Mouse (Mus musculus): ENCODE measurements around the gene Gm13289. TPM values are rescaled to one million over a fixed set of nuclear protein-coding genes. Genes with fewer than 3 reads are reported as not detected.
"Not testable (repeated sequence)": the region's sequence is repeated elsewhere in the genome, so short reads cannot be mapped to it uniquely, and the experiment has no call there.

Gene Gm13289
- polyA plus RNA-seq (2015; fragmentation: Nextera tagmentation; extraction: Ambion mirVana) = not detected in 2 replicates

DNA sequence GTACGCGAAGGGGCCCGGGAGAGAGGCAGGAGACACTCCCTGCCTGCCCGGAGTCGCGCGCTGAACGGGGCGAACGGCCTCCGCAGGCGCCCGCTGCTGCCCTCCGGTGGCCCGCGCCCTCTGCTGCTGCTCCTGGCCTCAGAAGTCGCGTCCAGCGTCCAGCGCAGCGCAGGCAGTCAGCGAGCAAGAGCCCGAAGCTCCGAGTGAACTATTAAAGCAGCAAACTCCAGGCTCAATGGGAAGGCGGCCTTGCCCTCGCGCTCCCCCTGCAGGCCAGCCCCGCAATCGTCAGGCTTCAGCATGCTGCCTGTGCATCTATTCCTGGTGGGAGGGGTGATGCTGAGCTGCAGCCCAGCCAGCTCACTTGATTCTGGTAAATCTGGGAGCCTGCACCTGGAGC, at the start of gene Gm13289:
Gene Gm13289, plus strand, starts transcription at position 301 of the 400 bp plus-strand sequence.
- not testable (repeated sequence) for H3K27ac ChIP-seq; H3K9ac ChIP-seq; H3K27me3 ChIP-seq (replicated peaks); H3K4me3 ChIP-seq; H3K9me3 ChIP-seq; H3K4me2 ChIP-seq; H3K36me3 ChIP-seq (replicated peaks); ATAC-seq (replicated peaks); H3K4me1 ChIP-seq
- no CpG with 5 or more reads among the region's 29 CpGs for WGBS

- Histone ChIP-seq H3K9ac (no peak overlapping the region), H3K4me1 (no peaks in the 10 kb centered on the region), H3K27me3 (replicated peaks) (no peaks in the 10 kb centered on the region), H3K4me3 (no peak overlapping the region), H3K4me2 (no peak overlapping the region), H3K9me3 (no peaks in the 10 kb centered on the region), H3K36me3 (replicated peaks) (no peaks in the 10 kb centered on the region), H3K27ac (no peak overlapping the region)
- ATAC-seq (replicated peaks) = no peak
- 0% methylated on average over 1 of the region's 1 CpGs for WGBS
These were observed 49.4 kb upstream of the Gm13289 start for GRCm38 (mm10) chr4:88727324-88727723.

DNA sequence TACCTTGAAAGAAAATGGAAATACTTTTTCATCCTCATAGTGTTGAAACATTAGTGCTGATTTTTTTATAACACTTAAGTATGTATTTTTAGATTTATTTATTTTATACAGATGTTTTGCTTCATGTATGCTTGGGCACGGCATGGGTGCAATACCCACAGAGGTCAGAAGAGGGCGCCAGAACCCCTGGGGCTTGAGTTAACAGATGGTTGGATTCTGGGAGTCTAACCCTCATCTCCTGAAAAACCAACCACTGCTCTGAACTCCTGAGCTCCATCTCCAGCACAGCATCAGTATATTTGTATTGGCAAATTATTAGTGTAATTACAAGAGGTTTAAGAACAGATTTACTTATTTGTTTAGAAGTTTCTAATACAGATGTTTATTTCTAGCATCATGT, 38.2 kb upstream of the Gm13289 start:
- Histone ChIP-seq H3K4me2 (no peak overlapping the region), H3K9me3 (no peaks in the 10 kb centered on the region), H3K4me3 (no peak overlapping the region), H3K4me1 (no peaks in the 10 kb centered on the region), H3K36me3 (replicated peaks) (no peaks in the 10 kb centered on the region), H3K27me3 (replicated peaks) (no peaks in the 10 kb centered on the region), H3K9ac (no peak overlapping the region), H3K27ac (no peak overlapping the region)
- 5% methylated on average over 2 of the region's 2 CpGs for WGBS
- no peak for ATAC-seq (replicated peaks)

DNA sequence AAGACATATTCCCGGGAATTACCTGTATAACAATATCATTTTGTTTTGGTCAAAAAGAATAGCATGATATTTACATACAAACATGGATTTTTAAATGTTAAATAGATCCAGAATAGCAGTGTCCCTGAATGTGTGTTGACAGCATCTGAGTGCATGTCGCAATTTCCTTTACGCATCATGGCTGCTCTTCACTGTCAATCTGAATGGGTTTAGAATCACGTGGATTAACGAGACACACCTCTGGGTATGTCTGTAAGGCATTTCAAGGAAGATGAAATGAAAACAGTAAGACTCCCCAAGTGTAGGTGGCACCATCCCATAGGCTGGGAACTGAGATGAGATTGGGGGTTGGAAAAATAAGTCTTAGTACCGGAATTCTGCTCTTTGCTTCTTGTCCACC, 37.7 kb upstream of the Gm13289 start:
- no peak overlapping the region for H3K4me3 ChIP-seq
- WGBS = 90% methylated on average over 6 of the region's 6 CpGs
- H3K36me3 ChIP-seq (replicated peaks) = no peaks in the 10 kb centered on the region
- H3K4me1 ChIP-seq = no peaks in the 10 kb centered on the region
- H3K4me2 ChIP-seq = no peak overlapping the region
- no peak for ATAC-seq (replicated peaks)
- no peak overlapping the region for H3K9ac ChIP-seq
- H3K27ac ChIP-seq = no peak overlapping the region
- H3K27me3 ChIP-seq (replicated peaks) = no peaks in the 10 kb centered on the region
- no peaks in the 10 kb centered on the region for H3K9me3 ChIP-seq

GRCm38 (mm10) chr4:88741426-88741825, 35.3 kb upstream of the Gm13289 start:
- no peak overlapping the region for H3K4me3 ChIP-seq
- H3K4me2 ChIP-seq = no peak overlapping the region
- H3K9ac ChIP-seq = no peak overlapping the region
- no peaks in the 10 kb centered on the region for H3K9me3 ChIP-seq
- no peaks in the 10 kb centered on the region for H3K4me1 ChIP-seq
- H3K27ac ChIP-seq = no peak overlapping the region
- no peaks in the 10 kb centered on the region for H3K36me3 ChIP-seq (replicated peaks)
- no peaks in the 10 kb centered on the region for H3K27me3 ChIP-seq (replicated peaks)
- no peak for ATAC-seq (replicated peaks)
- 92% methylated on average over 4 of the region's 4 CpGs for WGBS

DNA sequence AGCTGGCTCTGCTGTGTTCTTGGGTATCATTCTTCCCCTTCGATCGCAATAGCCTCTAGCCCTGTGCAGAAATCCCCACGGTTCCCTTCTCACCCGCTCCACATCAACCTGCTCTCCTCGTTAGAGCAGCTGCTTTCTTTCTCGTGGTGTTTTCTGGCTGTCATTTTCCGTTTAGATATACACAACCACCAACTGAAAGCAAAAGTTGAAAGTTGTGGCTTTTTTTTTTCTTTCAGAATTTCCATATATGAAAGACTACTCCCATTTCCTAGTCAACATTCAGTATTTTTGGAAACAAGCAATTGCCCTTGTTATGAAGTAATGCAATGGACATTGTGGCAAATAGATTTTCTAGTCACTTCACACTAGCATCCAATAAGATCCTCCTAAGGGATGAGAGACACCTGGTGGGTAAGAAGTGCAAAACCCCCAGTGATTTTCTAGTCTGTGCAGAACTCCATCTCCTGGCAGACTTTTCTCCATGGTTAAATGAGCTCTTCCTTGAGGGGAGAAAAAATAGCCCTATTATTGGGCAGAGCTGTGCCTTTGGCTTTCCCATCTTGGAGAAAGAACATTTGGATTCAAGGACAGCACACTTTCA, 33.9 kb upstream of the Gm13289 start:
- H3K27me3 ChIP-seq (replicated peaks) = no peaks in the 10 kb centered on the region
- WGBS = 70% methylated on average over 7 of the region's 7 CpGs
- no peak for ATAC-seq (replicated peaks)
- H3K36me3 ChIP-seq (replicated peaks) = no peaks in the 10 kb centered on the region
- no peak overlapping the region for H3K9ac ChIP-seq
- H3K27ac ChIP-seq = no peak overlapping the region
- no peaks in the 10 kb centered on the region for H3K9me3 ChIP-seq
- no peak overlapping the region for H3K4me3 ChIP-seq
- no peak overlapping the region for H3K4me2 ChIP-seq
- no peaks in the 10 kb centered on the region for H3K4me1 ChIP-seq

DNA sequence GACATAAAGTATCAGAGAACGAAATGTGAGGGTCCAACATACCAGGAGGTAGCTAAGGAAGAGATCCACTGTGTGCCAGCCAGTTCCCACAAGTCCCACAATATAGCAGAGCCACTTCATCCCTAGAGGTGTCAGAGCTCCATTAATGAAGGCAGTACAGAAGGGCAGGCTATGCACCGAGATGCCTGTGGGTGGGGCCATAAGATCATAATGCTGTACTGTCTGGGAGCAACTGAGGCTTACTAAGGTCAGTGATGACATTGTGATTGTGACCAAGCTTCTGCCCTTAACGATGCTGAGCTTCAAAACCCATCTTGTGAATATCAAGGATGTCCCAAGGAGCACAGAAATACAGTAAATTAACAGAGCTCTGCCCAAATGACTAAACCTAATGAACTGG, 32.5 kb upstream of the Gm13289 start:
- Histone ChIP-seq H3K9me3 (no peaks in the 10 kb centered on the region), H3K27ac (no peak overlapping the region), H3K9ac (no peak overlapping the region), H3K4me3 (no peak overlapping the region), H3K27me3 (replicated peaks) (no peaks in the 10 kb centered on the region), H3K4me1 (no peaks in the 10 kb centered on the region), H3K4me2 (no peak overlapping the region), H3K36me3 (replicated peaks) (no peaks in the 10 kb centered on the region)
- 75% methylated on average over 3 of the region's 3 CpGs for WGBS
- ATAC-seq (replicated peaks) = no peak

GRCm38 (mm10) chr4:88749926-88750325, 26.8 kb upstream of the Gm13289 start:
- Histone ChIP-seq H3K9ac (no peak overlapping the region), H3K27ac (no peak overlapping the region), H3K4me1 (no peaks in the 10 kb centered on the region), H3K4me2 (no peak overlapping the region), H3K9me3 (no peaks in the 10 kb centered on the region), H3K27me3 (replicated peaks) (no peaks in the 10 kb centered on the region), H3K36me3 (replicated peaks) (no peaks in the 10 kb centered on the region), H3K4me3 (no peak overlapping the region)
- WGBS = 56% methylated on average over 6 of the region's 6 CpGs
- no peak for ATAC-seq (replicated peaks)

DNA sequence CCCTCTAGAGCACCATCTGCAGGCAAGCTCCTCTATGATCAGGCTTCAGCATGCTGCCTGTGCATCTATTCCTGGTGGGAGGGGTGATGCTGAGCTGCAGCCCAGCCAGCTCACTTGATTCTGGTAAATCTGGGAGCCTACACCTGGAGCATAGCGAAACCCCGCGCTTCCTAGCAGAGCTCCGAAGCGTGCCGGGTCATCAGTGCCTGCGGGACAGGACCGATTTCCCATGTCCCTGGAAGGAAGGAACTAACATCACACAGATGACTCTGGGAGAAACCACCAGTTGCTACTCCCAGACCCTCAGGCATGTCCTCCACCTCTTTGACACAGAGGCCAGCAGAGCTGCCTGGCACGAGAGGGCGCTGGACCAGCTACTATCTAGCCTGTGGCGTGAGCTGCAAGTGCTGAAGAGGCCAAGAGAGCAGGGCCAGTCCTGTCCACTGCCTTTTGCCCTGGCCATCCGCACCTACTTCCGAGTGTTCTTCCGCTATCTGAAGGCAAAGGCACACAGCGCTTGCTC, 21.8 kb upstream of the Gm13289 start, which contains the start of gene Gm13271:
Gene Gm13271, plus strand, starts transcription at position 51 of the 523 bp plus-strand sequence.
- not testable (repeated sequence) for H3K27ac ChIP-seq; H3K4me3 ChIP-seq; H3K9ac ChIP-seq; H3K36me3 ChIP-seq (replicated peaks); H3K4me2 ChIP-seq; H3K9me3 ChIP-seq; ATAC-seq (replicated peaks); H3K4me1 ChIP-seq; H3K27me3 ChIP-seq (replicated peaks)
- 77% methylated on average over 15 of the region's 15 CpGs for WGBS

GRCm38 (mm10) chr4:88756581-88757513, 19.9 kb upstream of the Gm13289 start:
- Histone ChIP-seq H3K4me2 (peak overlapping the region; percentile 91), H3K9ac (peak overlapping the region; percentile 53), H3K4me3 (peak overlapping the region; percentile 47), H3K27ac (peak overlapping the region; percentile 71)
- not testable (repeated sequence) for H3K4me1 ChIP-seq; ATAC-seq (replicated peaks); H3K27me3 ChIP-seq (replicated peaks); H3K36me3 ChIP-seq (replicated peaks); H3K9me3 ChIP-seq
- whole genome bisulfite sequencing = 9% methylated on average over 29 of the region's 31 CpGs

DNA sequence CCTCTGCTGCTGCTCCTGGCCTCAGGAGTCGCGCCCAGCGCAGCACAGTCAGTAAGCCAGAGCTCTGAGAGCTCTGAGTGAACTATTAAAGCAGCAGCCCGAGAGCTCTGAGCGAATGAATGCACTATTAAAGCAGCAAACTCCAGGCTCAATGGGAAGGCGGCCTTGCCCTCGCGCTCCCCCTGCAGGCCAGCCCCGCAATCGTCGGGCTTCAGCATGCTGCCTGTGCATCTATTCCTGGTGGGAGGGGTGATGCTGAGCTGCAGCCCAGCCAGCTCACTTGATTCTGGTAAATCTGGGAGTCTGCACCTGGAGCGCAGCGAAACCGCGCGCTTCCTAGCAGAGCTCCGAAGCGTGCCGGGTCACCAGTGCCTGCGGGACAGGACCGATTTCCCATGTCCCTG, 19.1 kb upstream of the Gm13289 start:
- not testable (repeated sequence) for H3K27me3 ChIP-seq (replicated peaks); H3K4me1 ChIP-seq; H3K9me3 ChIP-seq; H3K36me3 ChIP-seq (replicated peaks)
- 0% methylated on average over 21 of the region's 21 CpGs for WGBS
- Histone ChIP-seq H3K9ac (peak overlapping the region; percentile 53), H3K4me2 (peak overlapping the region; percentile 91), H3K4me3 (peak overlapping the region; percentile 47), H3K27ac (peak overlapping the region; percentile 71)
- peak; percentile 100 for ATAC-seq (replicated peaks)

GRCm38 (mm10) chr4:88758751-88759150, 18.0 kb upstream of the Gm13289 start:
- H3K4me2 ChIP-seq; H3K9me3 ChIP-seq; H3K27me3 ChIP-seq (replicated peaks); H3K4me1 ChIP-seq; ATAC-seq (replicated peaks); H3K4me3 ChIP-seq; H3K36me3 ChIP-seq (replicated peaks); H3K9ac ChIP-seq; H3K27ac ChIP-seq: not testable (repeated sequence)
- WGBS = 84% methylated on average over 9 of the region's 9 CpGs

All from midbrain, embryonic 15.5 days (tissue).